Mouse (Mus musculus) midbrain, embryonic 16.5 days (tissue): ENCODE data around the gene Cpt1a. TPM values are rescaled to one million over a fixed set of nuclear protein-coding genes. Genes with fewer than 3 reads are reported as not detected.

Experiments used
- microRNA-seq: library from miRNA; unstranded; fragments of <30 nt; microRNA quantifications from one replicate; pipeline ENCODE4, GENCODE M21; 2017
- polyA plus RNA-seq: library from polyadenylated mRNA; unstranded; fragments of >200 nt; fragmentation: Nextera tagmentation; extraction: Ambion mirVana; gene quantifications from 2 replicates; pipeline ENCODE4 v1.2.1, GENCODE M21; 2015

The Cpt1a gene
- polyA plus RNA-seq, 1 experiment from 2014 or later = 15.1 TPM

Small RNA genes lying within 50 kb of the gene (microRNA-seq; reads per million reads assigned to microRNA genes)
- not detected for gene Mir6984

Other genes starting within 250 kb of the Cpt1a start
- 90.5 and 93.9 TPM in 2 replicates for gene Mrpl21, start 39.4 kb upstream of the Cpt1a start, polyA plus RNA-seq
- gene Ighmbp2, start 39.3 kb upstream of the Cpt1a start, polyA plus RNA-seq = 10.8 and 11.2 TPM in 2 replicates
- 0.81 and 0.84 TPM in 2 replicates for gene Tesmin, start 66.5 kb downstream of the Cpt1a start, polyA plus RNA-seq
- gene Gal, start 92.2 kb downstream of the Cpt1a start, polyA plus RNA-seq = 15.6 and 16.6 TPM in 2 replicates